Mouse (Mus musculus) erythroblast, embryonic 14.5 days (primary cell): ENCODE results near the gene Cyb5d1.

Experiments used
- GATA1 ChIP-seq: IDR thresholded peaks from 2 replicates; pipeline ENCODE4 v1.6.1; 2012; ENCODE audit warnings: low read length, inconsistent platforms, mixed read lengths
- TAL1 ChIP-seq: IDR thresholded peaks from 3 replicates; pipeline ENCODE4 v1.6.1; 2012; ENCODE audit warnings: low read length, inconsistent platforms, mixed read lengths

DNA sequence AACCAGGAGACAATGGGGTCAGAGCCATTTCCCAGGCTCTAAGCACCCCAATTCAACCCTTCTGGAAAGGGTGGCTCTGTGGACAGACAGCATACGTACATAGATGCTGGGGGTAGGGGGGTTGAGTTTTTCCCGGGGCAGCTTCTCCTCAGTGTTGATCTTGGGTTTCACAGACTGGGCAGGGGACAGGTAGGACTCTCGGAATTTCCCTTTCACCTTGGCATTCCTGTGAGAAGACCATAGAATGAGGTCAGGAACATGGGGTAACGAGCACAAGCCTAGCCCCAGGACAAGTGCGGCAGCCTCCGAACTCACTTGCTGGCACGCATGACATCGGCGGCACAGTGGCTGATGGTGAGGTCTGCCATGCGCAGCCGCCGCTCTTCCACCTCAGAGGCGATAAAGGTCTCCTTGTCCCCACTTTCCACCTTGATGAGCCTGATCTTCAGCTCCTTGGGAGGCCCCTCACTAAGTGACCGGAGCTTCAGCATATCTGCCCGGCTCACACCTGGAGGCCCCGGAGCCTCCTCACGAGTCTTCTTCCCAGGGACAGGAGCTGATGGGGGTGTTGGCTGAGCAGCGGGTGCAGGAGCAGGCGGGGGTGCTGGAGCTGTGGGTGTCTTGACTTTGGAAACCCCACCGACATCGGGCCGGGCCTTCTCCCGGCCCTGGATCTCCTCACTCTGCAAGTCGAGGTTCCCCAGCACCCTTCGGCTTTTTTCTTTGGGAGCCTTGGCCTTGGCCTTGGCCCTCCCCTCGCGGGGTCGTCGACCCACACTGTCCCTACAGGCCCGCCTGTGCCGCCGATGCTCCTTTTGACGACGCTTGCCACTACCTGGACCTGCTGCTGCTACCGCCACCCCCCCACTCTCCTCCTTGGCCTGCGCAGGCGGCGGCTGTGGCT lies 8.5 kb upstream of the Cyb5d1 start:
- TF ChIP-seq GATA1 (no peak), TAL1 (no peak)
